Mouse (Mus musculus): ENCODE data around the gene Pmvk. TPM values are rescaled to one million over a fixed set of nuclear protein-coding genes. Genes with fewer than 3 reads are reported as not detected.

Gene Pmvk
- total RNA-seq, 2 experiments from 2014 or later: 8.8 to 9.2 TPM

DNA sequence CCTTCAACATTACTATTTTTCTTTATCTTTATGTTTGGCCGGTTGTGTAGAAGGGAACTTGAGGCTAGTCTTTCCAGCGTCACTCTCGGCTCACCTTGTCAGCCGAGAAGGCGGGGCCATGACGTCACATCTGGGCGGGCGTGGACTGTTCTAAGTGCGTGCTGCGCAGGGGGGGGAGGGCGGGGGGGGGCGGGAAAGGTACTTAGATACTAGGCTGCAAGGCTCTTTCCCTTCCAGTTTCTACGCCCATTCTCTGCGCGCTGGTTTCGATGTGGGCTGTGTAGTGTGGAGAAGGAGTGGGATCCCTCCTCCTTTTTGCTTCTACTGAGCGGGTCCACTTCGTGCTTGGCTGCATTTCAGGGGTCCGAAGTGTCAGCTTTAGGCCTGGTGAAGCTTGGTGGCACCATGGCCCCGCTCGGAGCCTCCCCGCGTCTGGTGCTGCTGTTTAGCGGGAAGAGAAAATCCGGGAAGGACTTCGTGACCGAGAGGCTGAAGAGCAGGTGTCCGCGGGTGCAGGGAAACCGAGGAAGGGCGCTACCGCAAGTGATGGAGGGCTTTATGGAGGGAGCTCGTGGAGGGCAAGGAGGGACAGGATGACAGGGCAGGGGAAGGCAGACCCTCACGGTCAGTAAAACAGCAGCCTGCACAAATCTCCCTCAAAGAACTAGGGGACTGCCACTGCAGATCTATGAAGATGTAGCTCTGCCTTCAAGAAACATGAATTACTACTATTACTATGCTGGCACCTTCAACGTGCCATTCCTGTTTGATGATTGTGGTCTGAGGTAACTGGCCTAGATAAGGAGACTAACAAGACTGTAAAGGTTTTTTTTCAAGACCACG, 4.8 kb downstream of the Pmvk start:
- intact Hi-C loops (cut with DNase I): loop anchor here (5.0 kb wide), 1 partner anchor 228 kb away; no protein-coding TSS in a partner anchor
- peak; percentile 91 to 94 for DNase-seq

- intact Hi-C loops (cut with DNase I): no loop called here
- DNase-seq: no peak
Measured at GRCm38 (mm10) chr3:89468268-89468667, 13.9 kb downstream of the Pmvk start.

GRCm38 (mm10) chr3:89472280-89472679, 17.9 kb downstream of the Pmvk start:
- intact Hi-C loops (cut with DNase I): no loop called here

DNA sequence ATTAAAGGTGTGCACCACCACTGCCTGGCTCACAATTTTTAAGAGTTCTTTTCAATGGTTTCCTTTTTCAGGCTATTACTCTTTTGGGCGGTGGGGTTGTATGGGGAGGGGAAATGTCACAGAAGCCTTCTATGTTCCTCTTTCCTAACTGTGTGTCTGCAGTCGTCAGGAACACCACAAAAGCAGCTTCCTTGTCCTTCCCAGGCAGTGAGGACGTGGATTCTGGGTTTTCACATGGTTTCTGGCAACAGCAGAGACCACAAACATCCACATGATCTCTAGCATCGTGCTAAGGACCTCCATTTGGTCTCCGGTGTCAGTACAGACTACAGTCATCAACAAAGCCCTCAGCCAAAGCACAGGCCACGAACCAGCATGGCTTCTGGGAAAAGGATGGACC, 19.5 kb downstream of the Pmvk start:
- intact Hi-C loops (cut with DNase I): no loop called here
- DNase-seq: no peak

More at GRCm38 (mm10) chr3:89472280-89472679, 17.9 kb downstream of the Pmvk start:
- DNase-seq: no peak

- intact Hi-C loops (cut with DNase I): no loop called here
- no peak for DNase-seq
Measured at GRCm38 (mm10) chr3:89479055-89479454, 24.7 kb downstream of the Pmvk start.

DNA sequence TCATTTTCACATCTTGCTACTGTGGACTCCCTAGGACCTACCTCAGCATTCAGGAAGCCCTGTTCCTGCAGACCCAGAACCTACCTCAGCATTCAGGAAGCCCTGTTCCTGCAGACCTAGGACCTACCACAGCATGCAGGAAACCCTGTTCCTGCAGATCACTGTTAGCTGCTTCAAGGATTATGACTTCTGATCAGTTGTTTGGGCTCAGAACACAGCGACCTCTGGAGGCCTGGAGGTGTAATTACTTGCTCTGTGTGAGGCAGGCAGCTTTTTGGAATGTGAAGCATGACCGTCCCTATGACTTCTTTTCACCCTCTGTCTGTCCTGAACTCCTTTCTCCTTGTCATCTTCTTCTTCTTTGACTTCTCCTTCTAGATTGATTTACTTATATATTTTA, 27.1 kb downstream of the Pmvk start:
- intact Hi-C loops (cut with DNase I): no loop called here
- DNase-seq: peak in 1 of 2 experiments; percentile 25

GRCm38 (mm10) chr3:89482249-89482648, 27.9 kb downstream of the Pmvk start:
- intact Hi-C loops (cut with DNase I): no loop called here
- no peak for DNase-seq

GRCm38 (mm10) chr3:89484766-89485524, 30.6 kb downstream of the Pmvk start:
- intact Hi-C loops (cut with DNase I): loop anchor here (2.0 to 5.0 kb wide), 5 partner anchors 33 to 170 kb away; partner anchors contain the start of genes Efna4 and Pmvk
- peak; percentile 86 to 87 for DNase-seq

- no peak for DNase-seq
- intact Hi-C loops (cut with DNase I): loop anchor here (5.0 kb wide), 4 partner anchors 34 to 149 kb away; partner anchors contain the start of genes Efna4 and Pmvk
Measured at GRCm38 (mm10) chr3:89486111-89486510, 31.8 kb downstream of the Pmvk start.

- DNase-seq: peak in 1 of 2 experiments; percentile 14
- intact Hi-C loops (cut with DNase I): loop anchor here (5.0 kb wide), 4 partner anchors 35 to 150 kb away; partner anchors contain the start of genes Efna4 and Pmvk
Measured at GRCm38 (mm10) chr3:89486916-89487702, 32.8 kb downstream of the Pmvk start.

DNA sequence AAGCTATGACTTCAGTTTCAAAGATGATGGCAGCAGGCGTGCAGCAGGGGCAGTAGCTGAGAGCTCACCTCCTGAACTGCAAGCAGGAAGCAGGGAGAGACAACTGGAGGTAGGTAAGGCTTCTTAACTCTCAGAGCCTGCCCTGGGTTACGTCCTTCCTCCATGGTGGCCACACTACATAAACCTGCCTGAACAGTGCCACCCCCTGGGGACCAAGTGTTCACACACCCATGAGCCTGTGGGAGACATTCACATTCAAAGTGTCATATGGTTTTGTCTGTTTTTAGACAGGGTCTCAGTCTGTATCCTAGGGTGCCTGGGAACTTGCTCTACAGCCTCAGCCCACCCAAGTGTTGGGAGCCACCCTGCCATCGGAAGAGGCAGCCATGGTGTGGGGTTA, 36.4 kb downstream of the Pmvk start:
- intact Hi-C loops (cut with DNase I): no loop called here
- DNase-seq: no peak

GRCm38 (mm10) chr3:89491559-89491958, 37.2 kb downstream of the Pmvk start:
- intact Hi-C loops (cut with DNase I): no loop called here
- DNase-seq: no peak

- no peak for DNase-seq
- intact Hi-C loops (cut with DNase I): no loop called here
Measured at GRCm38 (mm10) chr3:89492701-89493151, 38.4 kb downstream of the Pmvk start.

DNA sequence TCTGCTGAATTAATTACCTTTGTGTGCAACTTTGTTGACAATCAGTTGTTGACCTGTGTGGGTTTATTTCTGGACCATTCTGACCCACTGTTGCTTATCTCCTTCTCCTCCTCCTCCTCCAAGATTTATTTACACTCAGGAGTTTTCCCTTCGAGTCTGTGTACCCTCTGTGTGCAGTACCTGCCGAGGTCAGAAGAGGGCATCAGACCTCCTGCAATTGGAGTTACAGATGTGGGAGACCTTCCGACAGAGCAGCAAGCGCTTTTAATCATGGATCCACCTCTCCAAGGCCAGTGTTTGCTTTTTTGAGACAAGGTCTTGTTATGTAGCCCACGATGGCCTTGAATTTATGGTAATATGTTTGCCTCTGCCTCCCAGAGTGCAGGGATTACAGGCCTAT, 40.3 kb downstream of the Pmvk start:
- no peak for DNase-seq
- intact Hi-C loops (cut with DNase I): no loop called here

DNA sequence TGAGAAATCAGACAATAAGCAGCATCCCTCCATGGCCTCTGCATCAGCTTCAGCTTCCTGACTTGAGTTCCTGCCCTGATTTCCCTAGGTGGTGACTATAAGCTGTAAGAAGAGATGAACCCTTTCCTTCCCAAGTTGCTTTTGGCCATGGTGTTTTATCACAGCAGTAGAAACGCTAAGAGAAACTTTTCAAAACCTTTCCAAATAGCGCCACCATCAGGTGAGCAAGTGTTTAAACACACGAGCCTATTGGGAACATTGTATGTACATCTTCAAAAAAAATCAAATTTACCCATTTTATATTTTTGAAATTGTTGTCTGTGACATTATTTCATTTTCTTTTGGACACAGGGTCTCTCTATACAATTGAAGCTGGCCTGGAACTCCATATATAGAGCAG, 42.0 kb downstream of the Pmvk start:
- intact Hi-C loops (cut with DNase I): no loop called here
- no peak for DNase-seq

- no peak for DNase-seq
- intact Hi-C loops (cut with DNase I): loop anchor here (10.0 kb wide), 1 partner anchor 355 kb away; no protein-coding TSS in a partner anchor
Measured at GRCm38 (mm10) chr3:89499696-89500095, 45.4 kb downstream of the Pmvk start.

DNA sequence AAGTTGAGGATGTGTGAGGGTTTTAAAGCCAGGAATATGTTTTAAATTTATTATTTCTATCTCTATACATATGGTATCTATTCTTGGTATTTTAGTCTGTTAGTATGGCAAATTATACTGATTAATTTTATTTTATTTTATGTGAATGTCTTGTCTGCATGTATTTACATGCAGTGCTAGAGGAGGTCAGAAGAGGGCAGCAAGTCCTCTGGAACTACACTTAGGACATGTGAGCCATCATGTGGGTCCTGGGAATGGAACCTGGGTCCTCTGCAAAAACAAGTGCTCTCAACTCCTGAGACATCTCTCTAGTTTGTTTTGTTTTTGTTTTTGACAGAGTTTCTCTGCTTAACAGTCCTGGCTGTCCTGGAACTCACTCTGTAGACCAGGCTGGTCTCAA, 47.1 kb downstream of the Pmvk start:
- intact Hi-C loops (cut with DNase I): loop anchor here (10.0 kb wide), 1 partner anchor 353 kb away; no protein-coding TSS in a partner anchor
- no peak for DNase-seq

GRCm38 (mm10) chr3:89502551-89502950, 48.2 kb downstream of the Pmvk start:
- intact Hi-C loops (cut with DNase I): loop anchor here (10.0 kb wide), 1 partner anchor 352 kb away; no protein-coding TSS in a partner anchor
- no peak for DNase-seq

DNA sequence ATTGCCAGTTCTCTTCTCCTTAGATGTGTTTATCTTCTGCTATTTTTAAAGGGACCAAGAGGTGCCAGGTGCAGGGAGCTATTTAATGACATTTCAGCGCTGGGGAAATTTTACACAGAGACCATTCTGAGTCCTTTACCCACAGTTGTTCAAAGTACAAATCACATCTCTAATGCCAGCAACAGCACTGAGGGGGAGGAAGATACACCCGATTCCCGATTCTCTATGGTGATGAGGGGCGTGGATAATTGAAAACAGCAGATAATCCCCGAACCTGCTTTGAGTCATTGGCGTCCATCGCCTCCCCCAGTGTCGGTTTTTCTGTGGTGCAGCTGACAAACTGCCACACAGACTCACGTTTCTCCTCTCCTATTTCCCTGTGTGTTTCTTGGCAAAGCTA, 53.7 kb downstream of the Pmvk start:
- DNase-seq: no peak
- intact Hi-C loops (cut with DNase I): loop anchor here (10.0 kb wide), 1 partner anchor 347 kb away; no protein-coding TSS in a partner anchor

DNA sequence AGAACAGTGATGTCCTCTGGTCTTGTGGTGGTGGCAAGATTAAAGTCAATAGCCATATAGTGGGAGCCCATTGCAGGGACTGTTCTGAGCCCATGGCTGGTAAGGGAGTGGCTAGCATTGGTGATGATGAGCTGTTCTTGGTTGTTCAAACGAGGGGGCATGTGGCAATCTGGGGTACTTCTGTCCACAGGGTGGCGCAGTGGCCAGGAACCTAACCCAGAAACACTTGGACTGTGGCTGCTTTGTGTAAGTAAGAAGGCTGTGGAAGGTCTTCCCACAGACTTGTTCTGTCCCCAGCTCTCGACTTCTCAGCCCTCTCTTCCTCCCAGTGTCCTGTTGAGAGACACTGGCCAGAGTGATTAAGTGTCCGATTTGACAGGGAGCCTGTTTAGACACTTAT, 56.6 kb downstream of the Pmvk start:
- DNase-seq: peak; percentile 40 to 60
- intact Hi-C loops (cut with DNase I): loop anchor here (1.0 to 5.0 kb wide), 2 partner anchors 177 to 261 kb away; partner anchors contain the start of gene Ube2q1

Measured in heart, postnatal 14 days (tissue).